Comparison of ENCODE assay signal across 8 mouse cellular contexts in the genomic region with DNA sequence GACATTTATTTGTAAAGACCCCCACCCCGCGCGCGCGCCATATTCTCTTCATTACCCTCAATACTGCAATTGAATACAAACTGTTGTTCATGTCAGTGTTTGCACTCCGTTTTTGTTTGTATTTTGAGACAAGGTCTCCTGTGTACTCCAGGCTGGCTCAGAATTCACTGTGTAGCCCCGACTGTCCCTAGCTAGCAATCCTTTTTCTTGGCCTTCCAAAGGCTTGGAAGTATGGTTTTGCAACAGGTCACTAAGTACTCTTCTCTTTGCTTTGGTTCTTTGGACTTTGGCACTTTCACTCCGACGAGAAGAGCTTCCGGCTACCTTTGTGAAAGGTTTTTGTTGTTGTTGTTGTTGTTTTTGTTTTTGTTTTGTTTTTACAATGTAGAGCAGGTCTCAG. TPM values are rescaled to one million over a fixed set of nuclear protein-coding genes. Genes with fewer than 3 reads are reported as not detected.
DNase-seq lines count a peak whose midpoint lies in the region; ATAC-seq lines count a peak whose summit lies in the region.

No protein-coding gene starts in this region.

- no peaks in the 10 kb centered on the region for H3K36me3 ChIP-seq in lung, embryonic 15.5 days
- no peaks in the 10 kb centered on the region; the same call in 1 of the 2 replicates for H3K36me3 ChIP-seq in embryonic facial prominence, embryonic 10.5 days (replicated peaks)
- H3K36me3 ChIP-seq in hindbrain, embryonic 15.5 days: no peaks in the 10 kb centered on the region
- H3K36me3 ChIP-seq in liver, embryonic 15.5 days (replicated peaks): no peaks in the 10 kb centered on the region

- H3K27ac ChIP-seq in lung, embryonic 15.5 days: no peak overlapping the region
- peak overlapping the region; percentile 92; the same call in 1 of the 2 replicates for H3K27ac ChIP-seq in embryonic facial prominence, embryonic 10.5 days (replicated peaks)
- no peak overlapping the region for H3K27ac ChIP-seq in hindbrain, embryonic 15.5 days (replicated peaks)
- H3K27ac ChIP-seq in liver, embryonic 15.5 days (replicated peaks): peak overlapping the region; percentile 94; the same call in 1 of the 2 replicates

- H3K4me3 ChIP-seq in lung, embryonic 15.5 days: peak overlapping the region; percentile 94
- peak overlapping the region; percentile 91 for H3K4me3 ChIP-seq in embryonic facial prominence, embryonic 10.5 days
- peak overlapping the region; percentile 86 for H3K4me3 ChIP-seq in hindbrain, embryonic 15.5 days
- H3K4me3 ChIP-seq in liver, embryonic 15.5 days (replicated peaks): peak overlapping the region; percentile 98

- ATAC-seq in lung, embryonic 15.5 days (ENCODE audit: borderline replicate concordance, extremely low read depth, low FRiP score, low TSS enrichment): no peak
- ATAC-seq in hindbrain, embryonic 15.5 days (ENCODE audit: low FRiP score, low read depth): no peak
- ATAC-seq in liver, embryonic 15.5 days (ENCODE audit: insufficient read depth): no peak
- no peak for ATAC-seq in activated CD4-positive, CD25-positive, alpha-beta regulatory T cell, adult 4 months

- 27% methylated on average over 10 of the region's 10 CpGs for WGBS in lung, embryonic 15.5 days
- WGBS in embryonic facial prominence, embryonic 10.5 days: 33% methylated on average over 10 of the region's 10 CpGs
- WGBS in hindbrain, embryonic 15.5 days: 26% methylated on average over 10 of the region's 10 CpGs
- WGBS in liver, embryonic 15.5 days (ENCODE audit: insufficient replicate concordance): 25% methylated on average over 10 of the region's 10 CpGs

- H3K9me3 ChIP-seq in lung, embryonic 15.5 days: no peaks in the 10 kb centered on the region
- H3K9me3 ChIP-seq in embryonic facial prominence, embryonic 10.5 days: no peaks in the 10 kb centered on the region
- H3K9me3 ChIP-seq in hindbrain, embryonic 15.5 days: no peaks in the 10 kb centered on the region
- H3K9me3 ChIP-seq in liver, embryonic 15.5 days (replicated peaks): no peaks in the 10 kb centered on the region

- no peak overlapping the region for H3K9ac ChIP-seq in lung, embryonic 15.5 days
- H3K9ac ChIP-seq in hindbrain, embryonic 15.5 days: peak overlapping the region; percentile 70
- peak overlapping the region; percentile 85 for H3K9ac ChIP-seq in liver, embryonic 15.5 days

- intact Hi-C loops in gastrocnemius, postnatal 14 days (cut with DNase I; ENCODE audit: low total_unique reads): no loop called here

- no peaks in the 10 kb centered on the region for H3K27me3 ChIP-seq in lung, embryonic 15.5 days
- H3K27me3 ChIP-seq in embryonic facial prominence, embryonic 10.5 days (replicated peaks; ENCODE audit: low read depth, poor library complexity, severe bottlenecking): no peaks in the 10 kb centered on the region
- H3K27me3 ChIP-seq in hindbrain, embryonic 15.5 days: no peaks in the 10 kb centered on the region
- no peaks in the 10 kb centered on the region for H3K27me3 ChIP-seq in liver, embryonic 15.5 days

- H3K4me1 ChIP-seq in lung, embryonic 15.5 days: peaks cover 8% of the 10 kb centered on the region
- H3K4me1 ChIP-seq in embryonic facial prominence, embryonic 10.5 days: peaks cover 14% of the 10 kb centered on the region
- H3K4me1 ChIP-seq in hindbrain, embryonic 15.5 days (replicated peaks): peaks cover 17% of the 10 kb centered on the region
- peaks cover 22% of the 10 kb centered on the region for H3K4me1 ChIP-seq in liver, embryonic 15.5 days (replicated peaks)

- DNase-seq in lung, postnatal 14 days: no peak
- DNase-seq in embryonic facial prominence, embryonic 10.5 days (ENCODE audit: low spot score): peak; percentile 11
- no peak for DNase-seq in gastrocnemius, postnatal 10 days
- no peak for DNase-seq in gastrocnemius, postnatal 14 days

- H3K4me2 ChIP-seq in lung, embryonic 15.5 days: peak overlapping the region; percentile 69
- H3K4me2 ChIP-seq in hindbrain, embryonic 15.5 days: peak overlapping the region; percentile 70
- peak overlapping the region; percentile 70 for H3K4me2 ChIP-seq in liver, embryonic 15.5 days

RNA-seq across cellular contexts. Expression of gene Fbxo8, which starts 1.2 kb away (rescaled TPM):
- polyA plus RNA-seq in lung, embryonic 15.5 days (2015; fragmentation: Nextera tagmentation; extraction: Ambion mirVana): 36.9 and 39.6 TPM in 2 replicates
- 29.1 and 30.0 TPM in 2 replicates for polyA plus RNA-seq in embryonic facial prominence, embryonic 10.5 days (2016; fragmentation: Nextera tagmentation; extraction: Ambion mirVana)
- polyA plus RNA-seq in hindbrain, embryonic 15.5 days (2015; fragmentation: Nextera tagmentation; extraction: Ambion mirVana): 37.8 and 42.4 TPM in 2 replicates
- 35.7 and 38.7 TPM in 2 replicates for polyA plus RNA-seq in liver, embryonic 15.5 days (2015; fragmentation: Nextera tagmentation; extraction: Ambion mirVana)
- polyA plus RNA-seq in activated CD4-positive, CD25-positive, alpha-beta regulatory T cell, adult 4 months (2017; shearing (Covaris generic)): 10 to 100 TPM; 41.6 to 65.5 TPM
- 10 to 100 TPM; 20.8 to 26.0 TPM for total RNA-seq in gastrocnemius, postnatal 10 days (2021)
- total RNA-seq in gastrocnemius, postnatal 14 days (2021): 10 to 100 TPM; 17.6 to 18.7 TPM

RNA-seq across cellular contexts. Expression of gene Cep44, which starts 1.2 kb away (rescaled TPM):
- polyA plus RNA-seq in lung, embryonic 15.5 days (2015; fragmentation: Nextera tagmentation; extraction: Ambion mirVana): 34.7 and 35.8 TPM in 2 replicates
- polyA plus RNA-seq in embryonic facial prominence, embryonic 10.5 days (2016; fragmentation: Nextera tagmentation; extraction: Ambion mirVana): 35.3 and 39.6 TPM in 2 replicates
- 23.9 and 24.5 TPM in 2 replicates for polyA plus RNA-seq in hindbrain, embryonic 15.5 days (2015; fragmentation: Nextera tagmentation; extraction: Ambion mirVana)
- 16.4 and 17.3 TPM in 2 replicates for polyA plus RNA-seq in liver, embryonic 15.5 days (2015; fragmentation: Nextera tagmentation; extraction: Ambion mirVana)
- polyA plus RNA-seq in activated CD4-positive, CD25-positive, alpha-beta regulatory T cell, adult 4 months (2017; shearing (Covaris generic)): 10 to 100 TPM; 20.7 to 23.0 TPM
- 10 to 100 TPM; 13.3 to 14.5 TPM for total RNA-seq in gastrocnemius, postnatal 10 days (2021)
- 1 to 10 TPM; 7.7 to 9.3 TPM for total RNA-seq in gastrocnemius, postnatal 14 days (2021)

Comparison
In these comparisons a context has a peak if more than half of its experiments do, and no peak if none do; other contexts are left out.
1. H3K27ac ChIP-seq: peak in embryonic facial prominence, embryonic 10.5 days (single experiment) and liver, embryonic 15.5 days (single experiment); none in lung, embryonic 15.5 days (single experiment) and hindbrain, embryonic 15.5 days (single experiment).
2. Peak in every context shown above with its lines, with median percentiles within 50 percentile points of each other: H3K4me2 ChIP-seq and H3K4me3 ChIP-seq.